Mouse (Mus musculus) brain, embryonic 14.5 days (tissue): Measurements from ENCODE around the gene Zfp42.

ENCODE experiments used
- CTCF ChIP-seq: fragments of 200-500 bp; IDR thresholded peaks from 2 replicates; pipeline ENCODE4 v1.5.1; 2012; ENCODE audit warnings: inconsistent platforms, mild to moderate bottlenecking, moderate library complexity, borderline replicate concordance; ENCODE audit not compliant: insufficient read depth, insufficient read length; ENCODE audit errors: extremely low read depth
- POLR2A ChIP-seq: fragments of 200-500 bp; IDR thresholded peaks from 2 replicates; pipeline ENCODE4 v1.6.1; 2012; ENCODE audit warnings: mild to moderate bottlenecking, inconsistent platforms, borderline replicate concordance; ENCODE audit not compliant: poor library complexity, insufficient read depth, insufficient read length, severe bottlenecking; ENCODE audit errors: extremely low read depth

GRCm38 (mm10) chr8:43356069-43356770, 49.4 kb upstream of the Zfp42 start:
- no peak for TF ChIP-seq CTCF
- TF ChIP-seq POLR2A, result no peak
